Mouse (Mus musculus) thymus, adult 2 months (tissue): ENCODE results near the gene 4931429L15Rik. TPM values are rescaled to one million over a fixed set of nuclear protein-coding genes. Genes with fewer than 3 reads are reported as not detected.
A peak's percentile ranks its signal among the peaks of the same experiment; 100 is the strongest.
"Not testable (repeated sequence)": the region's sequence is repeated elsewhere in the genome, so short reads cannot be mapped to it uniquely, and the experiment has no call there.

Experiments used
- DNase-seq: peaks from one replicate; pipeline ENCODE4 v3.0.0; 2021
- H3K27ac ChIP-seq: fragments of 200-500 bp; 2 replicates; pipeline ENCODE4 v1.5.1; 2012; ENCODE audit warnings: low read length, control low read depth; ENCODE audit not compliant: control insufficient read depth, insufficient read depth
- H3K27me3 ChIP-seq: fragments of 200-500 bp; 2 replicates; pipeline ENCODE4 v1.6.1; 2012; ENCODE audit warnings: mild to moderate bottlenecking, low read length, moderate library complexity, mixed read lengths; ENCODE audit not compliant: control insufficient read depth, insufficient read depth
- H3K36me3 ChIP-seq: fragments of 200-500 bp; 2 replicates; pipeline ENCODE4 v1.6.1; 2012; ENCODE audit warnings: mild to moderate bottlenecking, low read length, moderate library complexity; ENCODE audit not compliant: control insufficient read depth, insufficient read depth
- H3K4me1 ChIP-seq: fragments of 200-500 bp; replicated peaks from 2 replicates; pipeline ENCODE4 v1.6.1; 2012; ENCODE audit warnings: low read length; ENCODE audit not compliant: control insufficient read depth, insufficient read depth
- H3K4me3 ChIP-seq: fragments of 200-500 bp; 2 replicates; pipeline ENCODE4 v1.5.1; 2012; ENCODE audit warnings: mild to moderate bottlenecking, low read length, control low read depth, moderate library complexity; ENCODE audit not compliant: control insufficient read depth, insufficient read depth
- CTCF ChIP-seq: fragments of 200-500 bp; IDR thresholded peaks from 2 replicates; pipeline ENCODE4 v1.5.1; 2012; ENCODE audit warnings: mild to moderate bottlenecking, control low read depth, low read length, moderate library complexity, borderline replicate concordance; ENCODE audit not compliant: control insufficient read depth, poor library complexity, insufficient read depth; ENCODE audit errors: extremely low read depth
- POLR2A ChIP-seq: fragments of 200-500 bp; IDR thresholded peaks from 2 replicates; pipeline ENCODE4 v1.6.1; 2012; ENCODE audit warnings: mild to moderate bottlenecking, low read length, control low read depth, moderate library complexity; ENCODE audit not compliant: control insufficient read depth, poor library complexity, insufficient read depth; ENCODE audit errors: extremely low read depth
- WGBS: fragments of 180-500 bp; shearing (Covaris S2); methylation state at CpG from one replicate; pipeline ENCODE4 v1.1.7; 2018; 5-methylcytosine and 5-hydroxymethylcytosine counted together
- polyA plus RNA-seq: library from polyadenylated mRNA; depleted of rRNA; stranded (reverse); fragments of >200 nt; gene quantifications from 2 replicates; pipeline ENCODE4 v1.2.3, GENCODE M21; 2012; rRNA removed

4931429L15Rik gene
- 0.07 TPM in 1 of 2 replicates, not detected in the other for polyA plus RNA-seq

DNA sequence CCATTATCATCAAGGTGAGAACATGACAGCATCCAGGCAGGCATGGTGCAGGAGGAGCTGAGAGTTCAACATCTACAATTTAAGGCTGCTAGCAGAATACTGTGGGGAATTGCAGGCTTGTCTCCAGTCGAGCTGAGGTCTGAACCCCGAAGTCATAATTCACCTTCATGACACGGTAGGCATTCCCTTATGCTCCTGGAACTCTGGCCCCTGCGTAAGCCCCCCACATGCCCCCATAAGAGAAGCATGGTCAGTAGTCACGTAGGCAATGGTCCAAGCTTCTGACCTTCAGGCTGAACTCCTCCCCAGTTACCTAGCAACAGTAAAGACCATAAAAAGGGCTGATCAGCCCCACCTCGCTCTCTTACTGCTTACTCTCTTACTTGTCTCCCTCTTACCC, at the start of gene 4931429L15Rik:
4931429L15Rik (minus strand) TSS at position 101 of the 400 bp plus-strand sequence.
- not testable (repeated sequence) for DNase-seq, H3K27ac ChIP-seq, H3K4me3 ChIP-seq, H3K36me3 ChIP-seq, H3K27me3 ChIP-seq, H3K4me1 ChIP-seq
- WGBS, result 88% methylated on average over 6 of the region's 6 CpGs

DNA sequence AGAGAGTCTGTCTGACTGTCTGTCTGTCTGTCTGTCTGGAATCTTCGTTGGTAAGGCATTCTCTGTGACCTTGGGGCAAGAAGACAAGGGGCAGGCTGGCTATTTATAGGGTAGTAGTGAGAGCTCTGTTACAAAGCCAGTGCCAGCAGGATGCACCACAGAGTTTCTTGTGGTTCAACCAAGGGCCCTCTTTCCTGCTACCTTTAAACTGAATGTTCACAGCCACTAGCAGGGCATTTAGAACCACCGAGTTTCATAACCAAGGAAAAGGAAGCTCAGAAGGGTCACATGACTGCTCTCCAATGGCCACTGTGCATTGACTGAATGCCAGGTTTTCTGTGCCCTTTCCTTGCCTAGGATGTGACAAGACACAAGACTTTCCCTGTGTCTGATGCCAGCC, 42.7 kb upstream of the 4931429L15Rik start:
- no peak for DNase-seq
- H3K36me3 ChIP-seq, result no peaks in the 10 kb centered on the region
- 8% methylated on average over 2 of the region's 2 CpGs for WGBS
- H3K27ac ChIP-seq, result no peak overlapping the region
- TF ChIP-seq CTCF (no peak), POLR2A (no peak)
- no peak overlapping the region for H3K4me3 ChIP-seq
- H3K4me1 ChIP-seq, result peaks cover 4% of the 10 kb centered on the region
- H3K27me3 ChIP-seq, result no peaks in the 10 kb centered on the region

DNA sequence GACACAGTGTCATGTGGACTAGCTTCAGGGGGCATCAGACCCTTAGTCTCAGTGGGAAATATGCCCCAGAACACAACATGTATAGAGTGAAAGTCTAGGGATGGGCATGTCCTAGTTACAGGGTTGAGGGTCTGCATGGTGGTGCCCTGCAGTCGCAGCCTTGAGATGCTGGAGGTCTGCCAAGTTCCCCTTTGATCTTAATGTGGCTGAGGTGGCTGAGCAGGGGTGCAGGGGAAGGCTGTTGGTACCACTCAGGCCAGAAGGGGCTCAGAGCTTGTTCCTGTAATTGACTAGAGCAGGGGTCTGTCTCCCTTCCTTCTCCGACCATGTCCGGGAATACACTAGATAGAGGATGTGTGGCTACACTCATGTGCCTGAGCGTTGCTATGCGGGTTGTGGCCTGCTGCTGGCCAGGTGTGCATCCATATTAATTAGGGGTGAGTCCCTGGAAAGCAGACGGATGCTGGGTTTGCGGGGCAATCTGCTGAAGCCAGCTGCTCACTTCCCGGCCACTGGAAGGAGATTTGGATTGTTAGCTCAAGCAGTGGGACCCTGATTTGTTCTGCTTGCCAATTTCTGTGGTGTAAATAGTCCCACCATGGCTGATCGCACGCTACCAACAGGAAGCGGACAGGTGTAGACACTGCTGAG, 41.8 kb upstream of the 4931429L15Rik start:
- Histone ChIP-seq H3K4me1 (peaks cover 4% of the 10 kb centered on the region), H3K36me3 (no peaks in the 10 kb centered on the region), H3K4me3 (no peak overlapping the region), H3K27me3 (no peaks in the 10 kb centered on the region), H3K27ac (no peak overlapping the region)
- WGBS, result 58% methylated on average over 11 of the region's 11 CpGs
- TF ChIP-seq CTCF (no peak), POLR2A (no peak)
- DNase-seq, result no peak

DNA sequence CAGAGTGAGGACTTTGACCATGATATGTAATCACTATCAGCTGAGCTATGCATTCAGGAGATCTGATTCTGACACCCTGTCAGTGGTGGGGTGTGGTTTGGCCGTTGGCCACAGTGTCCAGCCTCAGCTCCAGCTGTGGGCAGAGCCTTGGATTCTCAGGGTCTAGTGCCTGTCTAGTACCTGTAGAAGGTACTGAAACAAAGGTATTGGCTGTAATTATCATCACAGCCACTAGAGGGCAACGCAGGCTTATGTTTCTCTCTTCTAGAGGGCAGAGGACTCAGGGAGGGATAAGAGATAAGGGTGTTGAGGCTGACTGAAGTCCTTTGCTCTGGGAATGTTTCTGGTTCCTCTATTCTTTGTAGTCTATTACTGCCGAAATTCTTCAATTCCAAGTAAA, 34.2 kb upstream of the 4931429L15Rik start:
- peak; percentile 51 for DNase-seq
- WGBS, result 3% methylated on average over 3 of the region's 3 CpGs
- Histone ChIP-seq H3K36me3 (no peaks in the 10 kb centered on the region), H3K4me1 (no peaks in the 10 kb centered on the region), H3K27ac (no peak overlapping the region), H3K27me3 (no peaks in the 10 kb centered on the region), H3K4me3 (no peak overlapping the region)
- 0 out of 2 replicates have a peak, but pooled peaks have one; percentile 33 for TF ChIP-seq CTCF
- no peak for TF ChIP-seq POLR2A

DNA sequence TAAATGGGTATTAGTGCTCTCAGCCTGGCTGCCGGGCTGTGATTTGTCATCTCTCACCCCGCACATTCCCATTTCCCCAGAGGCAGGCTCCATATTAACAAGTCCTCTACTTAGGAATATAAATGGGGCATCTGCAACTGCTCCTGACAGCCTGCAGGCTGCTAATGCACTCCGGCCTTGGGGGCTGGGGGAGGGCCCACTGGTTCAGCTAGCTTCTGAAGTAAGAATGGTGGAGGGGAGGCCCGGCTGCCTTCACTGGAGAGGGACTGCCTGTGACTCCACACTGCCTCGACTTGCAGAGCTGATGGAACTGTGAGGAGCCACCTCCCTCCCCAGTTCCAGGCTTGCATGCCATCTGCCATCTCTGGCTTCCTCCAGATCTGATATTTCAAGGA, 33.5 kb upstream of the 4931429L15Rik start:
- Histone ChIP-seq H3K27me3 (no peaks in the 10 kb centered on the region), H3K36me3 (no peaks in the 10 kb centered on the region), H3K4me1 (no peaks in the 10 kb centered on the region), H3K4me3 (no peak overlapping the region), H3K27ac (no peak overlapping the region)
- 31% methylated on average over 5 of the region's 5 CpGs for WGBS
- no peak for DNase-seq
- no peak for TF ChIP-seq POLR2A
- TF ChIP-seq CTCF, result no peak

DNA sequence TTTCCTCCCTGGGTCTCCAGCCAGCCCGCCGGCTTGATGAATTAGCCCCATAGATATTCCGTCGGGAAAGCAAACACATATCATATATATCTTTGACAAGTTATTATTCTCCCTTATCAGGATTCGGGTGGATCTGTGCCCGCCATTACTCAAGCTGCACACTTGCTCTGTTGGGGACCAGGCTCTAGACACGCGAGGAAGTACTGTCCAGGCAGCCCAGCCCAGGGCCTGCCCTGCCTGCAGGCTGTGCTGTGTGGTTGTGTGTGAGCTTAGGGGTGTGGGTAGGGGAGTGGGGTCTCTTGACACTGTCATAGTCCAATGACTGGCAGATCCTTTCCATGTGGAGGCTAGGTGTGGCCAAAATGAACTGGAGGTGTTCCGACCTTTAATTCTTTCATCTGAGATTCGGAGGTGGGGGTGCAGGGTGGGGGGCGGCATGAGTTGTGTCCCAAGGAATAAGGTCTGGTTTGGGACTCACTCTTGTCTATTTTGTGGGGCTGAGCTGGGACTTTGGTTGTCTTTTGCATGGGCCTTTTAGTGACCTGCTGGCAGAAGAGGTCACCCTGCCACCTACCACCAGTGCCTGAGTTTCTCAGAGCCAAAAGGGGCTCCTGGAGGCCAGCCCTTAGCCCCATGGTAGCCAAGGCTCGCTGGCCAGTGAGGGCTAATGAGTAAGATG, 33.0 kb upstream of the 4931429L15Rik start:
- WGBS, result 57% methylated on average over 12 of the region's 12 CpGs
- no peaks in the 10 kb centered on the region for H3K4me1 ChIP-seq
- no peaks in the 10 kb centered on the region for H3K36me3 ChIP-seq
- no peak for DNase-seq
- no peak overlapping the region for H3K27ac ChIP-seq
- H3K4me3 ChIP-seq, result no peak overlapping the region
- TF ChIP-seq POLR2A (no peak), CTCF (no peak)
- no peaks in the 10 kb centered on the region for H3K27me3 ChIP-seq
